Mouse (Mus musculus): ENCODE measurements around the gene Rpl13a. TPM values are rescaled to one million over a fixed set of nuclear protein-coding genes. Genes with fewer than 3 reads are reported as not detected.

The Rpl13a gene
- polyA plus RNA-seq, 1 experiment: 9,149 TPM

DNA sequence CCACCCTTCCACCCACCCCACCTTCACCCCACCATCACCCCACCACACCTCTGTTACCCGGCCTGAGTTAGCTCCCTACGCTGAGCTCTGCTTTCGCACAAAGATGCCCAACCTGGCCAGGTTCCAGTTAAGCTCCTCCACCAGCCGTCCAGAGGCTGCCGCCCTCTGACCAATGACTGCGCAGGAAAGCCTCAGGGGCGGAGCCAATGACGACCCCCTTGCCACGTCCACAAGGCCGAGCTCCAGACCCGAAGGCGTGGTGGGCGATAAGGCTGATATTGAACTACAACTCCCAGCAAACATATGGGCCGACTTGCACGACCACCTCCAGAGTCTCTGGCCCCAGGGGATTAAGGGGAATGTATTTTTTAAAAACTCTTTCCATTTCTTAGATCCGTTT is 36.5 kb downstream of the Rpl13a start, which contains the start of gene Rcn3:
Gene Rcn3 (minus strand): TSS at position 174 of the 400 bp plus-strand sequence.
- TF ChIP-seq GATA1 (IDR thresholded peaks at IDR 0.05; ENCODE audit: low read length): no peak

DNA sequence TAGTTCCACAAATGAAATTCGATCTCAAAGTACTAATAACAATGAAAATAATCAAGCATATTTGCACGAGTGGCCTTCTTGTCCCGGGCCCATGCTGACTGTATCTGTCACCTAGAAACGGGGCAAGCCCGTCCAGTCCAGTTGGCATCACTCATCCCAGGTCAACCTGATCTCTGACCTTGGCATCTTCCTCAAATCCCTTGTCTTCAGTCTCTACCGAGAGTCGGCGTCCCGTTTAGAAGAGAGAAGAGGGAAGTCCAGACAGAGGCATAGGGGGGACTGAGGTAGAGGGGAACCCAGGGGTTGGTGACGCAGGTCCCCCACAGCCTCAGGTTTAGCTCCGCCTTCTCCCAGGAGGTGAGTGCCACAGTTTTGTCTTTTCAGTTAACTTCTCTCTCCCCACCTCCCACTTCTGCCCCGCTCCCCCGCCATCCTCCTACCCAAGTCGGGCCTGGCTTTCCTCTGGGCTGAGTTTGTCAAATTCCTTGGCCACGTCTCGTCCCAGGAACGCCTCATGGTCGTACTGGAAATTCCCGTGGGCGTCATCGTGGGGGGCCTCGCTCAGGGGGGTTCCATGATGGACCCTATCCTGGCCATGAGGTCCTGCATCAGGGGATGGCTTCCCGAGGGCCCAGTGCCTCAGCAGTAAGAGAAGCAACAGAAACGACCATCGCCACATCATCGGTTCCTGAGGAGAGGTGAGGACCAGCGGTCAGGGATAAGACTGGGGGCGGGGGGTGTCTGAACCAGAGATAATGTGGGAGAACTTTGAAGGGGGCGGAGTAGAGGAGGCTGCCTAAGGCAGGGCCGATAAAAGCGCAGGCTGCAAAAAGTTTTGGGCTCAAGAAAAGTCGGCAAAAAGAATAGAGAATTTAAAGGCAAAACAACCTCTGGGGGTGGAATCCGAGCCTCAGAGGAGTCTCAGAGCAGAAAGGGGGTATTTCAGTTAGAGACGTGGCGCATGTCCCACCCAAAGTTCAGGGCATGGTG is 37.3 kb downstream of the Rpl13a start:
- no peak for TF ChIP-seq GATA1 (IDR thresholded peaks at IDR 0.05; ENCODE audit: low read length)

DNA sequence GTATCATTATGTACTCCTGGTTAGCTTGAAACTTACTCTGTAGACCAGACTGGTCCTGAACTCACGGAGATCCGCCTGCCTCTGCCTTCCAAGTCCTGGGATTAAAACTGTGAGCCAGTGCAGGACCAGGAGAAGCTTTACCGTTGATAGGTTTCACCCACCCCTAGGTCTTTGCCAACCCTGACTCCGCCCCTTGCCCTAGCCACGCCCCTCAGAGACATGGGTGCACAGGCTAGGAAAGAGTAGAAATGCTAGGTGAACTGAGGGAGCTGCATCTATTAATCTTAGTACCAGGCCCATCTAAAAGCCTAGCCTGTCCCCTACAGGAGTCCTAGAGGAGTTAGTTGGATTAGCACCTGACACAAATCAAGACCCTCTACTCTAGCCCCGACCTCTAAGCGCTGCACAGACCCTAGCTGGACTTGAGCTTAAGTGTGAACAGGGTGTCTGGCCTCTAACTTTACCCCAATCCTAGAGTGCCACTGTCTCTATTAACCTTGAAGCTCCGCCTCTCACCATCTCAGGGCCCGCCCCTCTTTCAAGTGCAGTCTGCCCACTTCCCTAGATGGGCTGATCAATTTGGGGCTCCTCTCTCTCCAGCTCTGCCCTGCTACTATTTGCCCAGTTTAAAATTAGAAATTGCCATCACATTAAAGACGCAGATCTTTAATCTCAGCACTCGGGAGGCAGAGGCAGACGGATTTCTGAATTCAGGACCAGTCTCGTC is 38.1 kb downstream of the Rpl13a start:
- no peak for TF ChIP-seq GATA1 (IDR thresholded peaks at IDR 0.05; ENCODE audit: low read length)

DNA sequence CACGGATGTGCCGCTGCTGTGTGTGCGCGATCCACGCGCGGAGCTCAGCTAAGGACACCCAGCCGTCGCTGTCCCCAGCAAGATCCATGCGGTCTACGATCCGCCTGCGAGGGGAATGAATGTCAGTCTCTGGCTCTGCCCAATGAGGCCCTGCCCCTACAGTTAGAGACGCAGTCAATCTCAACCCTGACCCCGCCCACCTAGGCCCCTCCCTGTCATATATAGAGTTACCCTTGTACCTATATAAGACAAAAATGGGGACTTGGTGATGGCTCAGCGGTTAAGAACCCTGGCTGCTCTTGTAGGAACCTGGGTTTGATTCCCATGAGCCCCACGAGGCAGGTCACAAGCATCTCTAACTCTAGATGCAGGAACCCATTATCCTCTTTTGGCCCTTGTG is 40.0 kb downstream of the Rpl13a start:
- TF ChIP-seq GATA1 (IDR thresholded peaks at IDR 0.05; ENCODE audit: low read length): no peak

DNA sequence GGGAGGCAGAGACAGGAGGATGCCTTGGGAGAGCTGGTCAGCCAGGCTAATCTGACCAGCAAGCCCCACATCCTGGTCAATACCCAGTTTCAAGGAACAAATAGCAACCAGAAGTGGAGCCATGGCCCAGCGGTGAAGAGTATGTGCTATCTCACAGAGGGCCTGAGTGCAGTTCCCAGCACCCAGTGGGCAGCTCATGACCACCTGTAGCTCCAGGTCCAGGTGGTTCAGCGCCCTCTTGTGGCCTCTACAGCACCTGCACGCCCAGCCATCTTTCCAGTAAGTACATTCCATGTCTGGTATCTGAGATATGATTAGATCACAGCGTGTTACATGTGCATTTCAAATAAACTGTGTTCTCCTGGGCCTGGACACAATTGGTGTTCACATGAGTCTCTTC is 42.5 kb downstream of the Rpl13a start:
- no peak for TF ChIP-seq GATA1 (IDR thresholded peaks at IDR 0.05; ENCODE audit: low read length)

DNA sequence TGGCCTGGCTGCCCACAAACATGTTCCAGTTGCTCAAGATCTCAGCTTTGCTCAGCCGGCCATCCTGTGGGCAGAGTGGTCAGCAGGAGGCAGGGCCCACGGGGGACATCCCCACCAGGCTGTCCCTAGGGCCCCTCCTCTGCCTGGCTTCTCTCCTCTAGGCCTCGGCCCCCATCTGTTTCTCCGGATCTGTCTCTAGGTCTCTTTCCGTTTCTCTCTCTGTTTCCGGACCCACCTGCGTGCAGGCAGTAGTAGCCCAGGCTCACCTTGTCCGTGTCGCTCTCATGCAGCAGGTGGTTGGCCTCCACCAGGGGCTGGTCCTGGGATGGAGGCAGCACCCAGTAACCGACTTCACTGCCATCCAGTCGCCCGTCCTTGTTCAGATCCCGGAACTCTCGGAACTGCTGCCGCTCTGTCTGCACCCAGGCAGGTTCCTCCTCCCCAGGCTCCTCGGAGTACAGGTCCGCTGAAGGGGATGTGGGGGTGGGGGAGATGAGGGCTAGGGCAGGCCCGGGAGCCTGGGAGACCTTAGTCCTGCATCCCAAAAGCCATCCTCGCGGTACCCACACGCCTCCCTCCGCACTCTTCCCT is 45.2 kb downstream of the Rpl13a start:
- TF ChIP-seq GATA1 (IDR thresholded peaks at IDR 0.05; ENCODE audit: low read length): no peak

DNA sequence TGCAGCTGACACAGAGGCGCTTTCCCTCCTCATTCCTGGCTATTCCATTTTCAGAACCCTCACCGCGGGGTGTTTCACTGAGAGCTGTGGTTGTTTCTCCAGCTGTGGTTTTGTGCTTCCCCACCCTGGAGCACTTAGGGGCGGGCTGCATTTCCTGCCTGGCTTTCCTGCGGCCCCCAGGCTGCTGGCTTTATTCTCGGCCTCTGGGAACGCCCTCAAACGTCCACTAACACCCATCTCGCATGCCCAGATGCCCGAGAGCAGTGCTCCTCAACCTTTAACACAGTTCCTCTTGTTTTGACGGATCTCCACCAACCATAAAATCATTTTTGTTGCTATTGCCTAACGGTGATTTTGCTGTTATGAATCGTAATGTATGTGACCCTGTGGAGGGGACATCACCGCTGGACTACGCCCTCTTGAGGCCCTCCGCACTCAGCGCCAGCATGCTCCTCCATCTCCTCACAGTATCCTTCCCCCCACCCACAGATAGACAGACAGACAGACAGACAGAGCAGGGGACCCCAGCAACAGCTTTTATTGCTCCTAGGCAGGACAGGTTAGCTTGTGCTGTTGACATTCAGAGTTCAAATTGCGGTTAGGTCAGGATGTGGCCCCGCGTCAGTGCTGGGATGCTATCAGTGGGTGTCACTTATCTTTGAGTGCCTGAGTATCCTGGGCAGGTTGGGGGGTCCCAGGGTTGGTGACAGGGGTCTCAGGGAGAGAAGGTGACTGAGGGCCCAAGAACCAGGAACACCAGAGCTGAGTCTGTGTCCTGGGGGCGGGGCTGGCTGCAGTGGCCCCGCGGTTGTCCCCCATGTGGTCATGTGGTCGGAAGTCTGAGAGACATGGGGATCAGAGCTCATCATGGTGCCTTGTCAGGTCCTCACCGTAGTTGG is 45.9 kb downstream of the Rpl13a start:
- no peak for TF ChIP-seq GATA1 (IDR thresholded peaks at IDR 0.05; ENCODE audit: low read length)

DNA sequence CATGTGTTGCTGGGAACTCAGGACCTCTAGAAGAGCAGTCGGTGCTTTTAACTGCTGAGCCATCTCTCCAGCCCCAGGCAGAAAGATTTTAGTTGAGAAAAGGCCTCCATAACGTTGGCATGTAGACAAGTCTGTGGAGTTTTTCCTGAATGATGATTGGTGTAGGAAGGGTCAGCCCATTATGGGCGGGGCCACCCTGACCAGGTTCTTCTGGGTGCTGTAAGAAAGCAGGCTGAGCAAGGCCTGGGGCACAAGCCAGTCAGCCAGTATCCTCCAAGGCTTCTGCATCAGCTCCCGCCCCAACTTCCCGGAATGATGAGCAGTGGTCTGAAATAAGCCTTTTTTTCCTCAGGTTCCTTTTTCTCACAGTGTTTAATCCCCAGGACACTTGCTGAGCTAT is 47.5 kb downstream of the Rpl13a start:
- TF ChIP-seq GATA1 (IDR thresholded peaks at IDR 0.05; ENCODE audit: low read length): no peak

DNA sequence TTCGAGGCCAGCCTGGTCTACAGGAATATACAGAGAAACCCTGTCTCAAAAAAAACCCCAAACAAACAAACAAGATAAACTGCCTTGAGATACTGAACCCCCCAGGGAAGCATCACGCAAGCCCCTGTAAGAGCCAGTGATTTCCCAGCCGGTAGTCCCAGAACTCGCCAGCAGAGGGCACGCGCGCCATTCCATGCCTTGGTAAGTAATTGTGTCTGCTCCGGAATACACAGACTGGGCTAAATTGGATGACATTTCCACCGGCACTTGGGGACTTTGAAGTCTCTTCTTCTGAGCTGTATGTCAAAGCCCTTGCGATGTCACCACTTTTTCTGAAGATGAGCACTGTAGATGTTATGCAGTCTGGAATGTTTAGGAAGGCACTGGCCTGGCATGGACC is 48.7 kb downstream of the Rpl13a start:
- TF ChIP-seq GATA1 (IDR thresholded peaks at IDR 0.05; ENCODE audit: low read length): no peak

DNA sequence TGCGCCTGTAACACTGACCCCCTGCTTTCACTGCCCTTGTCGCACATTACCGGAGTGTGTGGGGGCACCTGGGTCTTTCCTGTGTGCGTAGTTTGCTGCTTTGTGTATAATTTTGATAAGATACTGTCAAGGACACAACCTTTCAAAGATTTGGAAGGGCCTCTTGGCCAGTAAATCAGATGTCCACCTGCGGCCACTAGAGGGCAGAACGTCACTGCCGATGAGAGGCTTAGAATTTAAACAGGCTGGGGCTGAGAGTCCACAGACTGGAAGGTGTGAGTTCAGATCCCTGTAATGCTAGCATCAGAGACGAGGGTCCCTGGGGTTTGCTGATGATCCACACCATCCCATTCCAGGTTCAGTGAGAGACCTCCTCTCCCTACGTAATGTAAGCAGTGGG is 50.0 kb downstream of the Rpl13a start:
- TF ChIP-seq GATA1 (IDR thresholded peaks at IDR 0.05; ENCODE audit: low read length): no peak

DNA sequence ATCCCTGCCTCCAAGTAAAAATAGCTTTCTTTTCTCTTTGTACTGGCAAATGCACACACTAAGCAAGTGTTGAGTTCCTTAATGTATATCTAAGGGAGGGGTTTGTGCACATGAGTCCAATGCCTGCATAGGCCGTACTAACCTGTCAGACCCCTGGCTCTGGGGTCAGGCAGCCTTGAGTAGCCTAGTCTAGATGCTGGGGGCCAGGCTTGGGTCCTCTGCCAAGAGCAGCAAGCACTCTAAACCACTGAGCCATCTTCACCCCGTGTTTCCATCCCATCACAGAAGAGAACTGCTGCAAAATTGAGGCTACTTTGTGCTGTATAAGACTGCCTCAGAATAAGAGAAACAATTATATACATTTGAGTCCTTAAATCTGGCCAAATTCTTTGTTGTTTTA is 50.7 kb downstream of the Rpl13a start:
- TF ChIP-seq GATA1 (IDR thresholded peaks at IDR 0.05; ENCODE audit: low read length): no peak

DNA sequence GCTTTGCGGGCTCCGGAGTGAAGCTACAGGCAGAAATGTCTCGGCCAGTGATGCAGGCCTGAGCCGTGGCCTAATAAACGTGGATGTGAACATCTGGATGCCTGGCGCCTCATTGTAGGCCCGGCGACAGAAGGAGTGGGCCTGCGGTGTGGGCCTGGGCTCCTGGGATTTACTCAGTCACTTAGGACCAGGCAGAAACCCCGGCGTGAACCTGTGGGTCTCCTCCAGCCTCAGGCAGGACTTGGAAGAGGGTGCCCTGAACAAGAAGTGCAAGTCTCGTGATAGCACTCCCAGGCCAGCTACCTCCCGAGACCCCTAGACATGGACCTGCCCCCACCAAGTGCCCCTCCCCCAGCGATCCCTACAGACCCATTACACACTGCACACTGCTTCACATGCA is 51.2 kb downstream of the Rpl13a start:
- TF ChIP-seq GATA1 (IDR thresholded peaks at IDR 0.05; ENCODE audit: low read length): no peak

DNA sequence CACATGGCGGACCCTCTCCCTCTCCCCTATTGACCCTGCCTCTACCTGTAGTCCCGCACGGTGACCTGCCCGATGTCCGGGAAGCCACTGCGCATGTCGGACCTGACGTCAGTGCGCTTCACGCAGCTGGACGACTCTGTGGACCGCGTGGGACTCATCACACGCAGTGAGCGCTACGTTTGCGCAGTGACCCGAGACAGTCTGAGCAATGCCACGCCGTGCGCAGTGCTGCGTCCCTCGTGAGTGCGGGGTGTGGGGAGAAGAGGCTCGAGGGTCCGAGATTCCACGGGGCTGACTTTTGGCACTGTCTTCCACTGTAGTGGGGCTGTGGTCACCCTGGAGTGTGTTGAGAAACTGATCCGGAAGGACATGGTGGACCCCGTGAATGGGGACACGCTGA is 52.1 kb downstream of the Rpl13a start:
- TF ChIP-seq GATA1 (IDR thresholded peaks at IDR 0.05; ENCODE audit: low read length): no peak

Other genes starting within 250 kb of the Rpl13a start
- 568 and 719 TPM in 2 replicates for gene Med25, start 236.0 kb downstream of the Rpl13a start, polyA plus RNA-seq (2012)
- gene Fuz, start 232.7 kb downstream of the Rpl13a start, polyA plus RNA-seq (2012): 67.3 and 78.5 TPM in 2 replicates
- gene Ap2a1, start 199.3 kb downstream of the Rpl13a start, polyA plus RNA-seq (2012): 254 and 278 TPM in 2 replicates
- 0.16 TPM in 1 of 2 replicates, not detected in the other for gene Tsks, start 185.6 kb downstream of the Rpl13a start, polyA plus RNA-seq (2012)
- 1.2 and 1.9 TPM in 2 replicates for gene Cpt1c, start 153.9 kb downstream of the Rpl13a start, polyA plus RNA-seq (2012)
- gene Prmt1, start 142.2 kb downstream of the Rpl13a start, polyA plus RNA-seq (2012): 142 and 234 TPM in 2 replicates
- gene Irf3, start 131.1 kb downstream of the Rpl13a start, polyA plus RNA-seq (2012): 110 and 153 TPM in 2 replicates
- 195 and 211 TPM in 2 replicates for gene Bcl2l12, start 130.0 kb downstream of the Rpl13a start, polyA plus RNA-seq (2012)
- gene Scaf1, start 112.4 kb downstream of the Rpl13a start, polyA plus RNA-seq (2012): 347 and 406 TPM in 2 replicates
- gene Rras, start 110.8 kb downstream of the Rpl13a start, polyA plus RNA-seq (2012): 7.8 and 9.1 TPM in 2 replicates
- gene Prr12, start 75.9 kb downstream of the Rpl13a start, polyA plus RNA-seq (2012): 123 and 149 TPM in 2 replicates
- 160 and 205 TPM in 2 replicates for gene Nosip, start 66.3 kb downstream of the Rpl13a start, polyA plus RNA-seq (2012)
- 28.0 and 34.7 TPM in 2 replicates for gene Prrg2, start 66.1 kb downstream of the Rpl13a start, polyA plus RNA-seq (2012)
- 1.2 and 1.8 TPM in 2 replicates for gene Rcn3, start 36.5 kb downstream of the Rpl13a start, polyA plus RNA-seq (2012)
- 0.04 TPM in 1 of 2 replicates, not detected in the other for gene Fcgrt, start 24.9 kb downstream of the Rpl13a start, polyA plus RNA-seq (2012)
- gene Rps11, start 4.3 kb downstream of the Rpl13a start, polyA plus RNA-seq (2012): 236 and 428 TPM in 2 replicates
- gene Gm45713, start 7.5 kb upstream of the Rpl13a start, polyA plus RNA-seq (2012): 1.5 and 3.9 TPM in 2 replicates
- 47.6 and 56.0 TPM in 2 replicates for gene Flt3l, start 7.7 kb upstream of the Rpl13a start, polyA plus RNA-seq (2012)
- 93.6 and 96.2 TPM in 2 replicates for gene Pih1d1, start 25.5 kb upstream of the Rpl13a start, polyA plus RNA-seq (2012)
- 150 and 154 TPM in 2 replicates for gene Aldh16a1, start 25.8 kb upstream of the Rpl13a start, polyA plus RNA-seq (2012)
- gene Slc17a7, start 35.2 kb upstream of the Rpl13a start, polyA plus RNA-seq (2012): 0.06 and 0.09 TPM in 2 replicates
- gene Gfy, start 50.8 kb upstream of the Rpl13a start, polyA plus RNA-seq (2012): not detected in 2 replicates
- not detected in 2 replicates for gene Pth2, start 52.2 kb upstream of the Rpl13a start, polyA plus RNA-seq (2012)
- not detected in 2 replicates for gene Ccdc155, start 76.1 kb upstream of the Rpl13a start, polyA plus RNA-seq (2012)
- 0.13 TPM in 1 of 2 replicates, not detected in the other for gene Dkkl1, start 83.4 kb upstream of the Rpl13a start, polyA plus RNA-seq (2012)
- not detected in 2 replicates for gene Tead2, start 87.0 kb upstream of the Rpl13a start, polyA plus RNA-seq (2012)
- 96.2 and 133 TPM in 2 replicates for gene Cd37, start 110.4 kb upstream of the Rpl13a start, polyA plus RNA-seq (2012)
- not detected in 2 replicates for gene Slc6a16, start 112.3 kb upstream of the Rpl13a start, polyA plus RNA-seq (2012)
- not detected in 2 replicates for gene Slc6a21, start 148.8 kb upstream of the Rpl13a start, polyA plus RNA-seq (2012)
- 0.13 and 0.19 TPM in 2 replicates for gene Trpm4, start 205.0 kb upstream of the Rpl13a start, polyA plus RNA-seq (2012)
- not detected in 2 replicates for gene Hrc, start 206.5 kb upstream of the Rpl13a start, polyA plus RNA-seq (2012)
- gene Ppfia3, start 238.3 kb upstream of the Rpl13a start, polyA plus RNA-seq (2012): 5.9 and 6.4 TPM in 2 replicates
- 3.0 and 3.6 TPM in 2 replicates for gene Lin7b, start 241.8 kb upstream of the Rpl13a start, polyA plus RNA-seq (2012)

All from G1E-ER4 (cell line).